Mouse (Mus musculus) liver, postnatal 0 days (tissue): ENCODE results near the gene Atp1b1.

Experiments used
- CTCF ChIP-seq: sonication (generic); IDR thresholded peaks from 2 replicates; pipeline ENCODE4 v1.5.1; 2016; ENCODE audit warnings: antibody characterized with exemption, low read depth
- EP300 ChIP-seq: IDR thresholded peaks from 2 replicates; pipeline ENCODE4 v1.6.1; 2016; ENCODE audit warnings: antibody characterized with exemption, low read depth, mild to moderate bottlenecking

DNA sequence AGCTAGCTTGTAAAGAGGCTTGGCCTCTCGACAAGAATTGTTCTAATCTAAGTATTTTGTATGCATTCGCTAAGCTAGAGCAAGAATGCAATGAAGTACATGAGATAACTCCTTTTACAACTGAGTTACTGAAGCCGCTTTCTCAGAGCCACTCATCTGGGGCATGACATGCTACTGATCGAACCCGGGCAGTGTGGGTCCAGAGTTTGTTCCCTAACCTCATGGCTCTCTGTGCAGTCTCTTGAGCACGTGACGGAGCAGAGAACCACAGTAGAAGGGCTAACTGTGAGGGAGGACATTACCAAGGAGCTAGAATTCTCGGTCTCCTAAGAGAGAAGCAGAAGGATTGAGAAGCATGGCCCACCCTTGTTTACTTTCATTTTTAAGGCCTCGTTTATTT lies 45.2 kb downstream of the Atp1b1 start:
- TF ChIP-seq CTCF (no peak), EP300 (no peak)
